Mouse (Mus musculus) stomach, embryonic 16.5 days (tissue): ENCODE measurements around the gene Sft2d1. TPM values are rescaled to one million over a fixed set of nuclear protein-coding genes. Genes with fewer than 3 reads are reported as not detected.

ENCODE experiments used
- ATAC-seq: fragments of 200-750 bp; cut with Nextera tagmentation; 2 replicates; pipeline ENCODE4 v1.8.0; 2017; ENCODE audit warnings: moderate number of reproducible peaks, moderate TSS enrichment; ENCODE audit not compliant: insufficient read depth, low FRiP score
- H3K27ac ChIP-seq: fragments of 300-500 bp; sonication (generic); 2 replicates; pipeline ENCODE4 v1.5.1; 2014; ENCODE audit warnings: low read length
- H3K27me3 ChIP-seq: fragments of 300-500 bp; sonication (generic); 2 replicates; pipeline ENCODE4 v1.6.1; 2014; ENCODE audit warnings: low read length, control low read depth, mixed read lengths; ENCODE audit not compliant: control insufficient read depth, insufficient read depth
- H3K36me3 ChIP-seq: fragments of 300-500 bp; sonication (generic); 2 replicates; pipeline ENCODE4 v1.6.1; 2014; ENCODE audit warnings: low read length; ENCODE audit not compliant: control insufficient read depth, insufficient read depth
- H3K4me1 ChIP-seq: fragments of 300-500 bp; sonication (generic); 2 replicates; pipeline ENCODE4 v1.6.1; 2014; ENCODE audit warnings: low read length, control low read depth, mixed read lengths; ENCODE audit not compliant: control insufficient read depth, insufficient read depth
- H3K4me2 ChIP-seq: fragments of 300-500 bp; sonication (generic); 2 replicates; pipeline ENCODE4 v1.6.1; 2014; ENCODE audit warnings: low read depth, low read length, mixed read lengths
- H3K4me3 ChIP-seq: fragments of 300-500 bp; sonication (generic); replicated peaks from 2 replicates; pipeline ENCODE4 v1.5.1; 2014; ENCODE audit warnings: mild to moderate bottlenecking, low read length
- H3K9ac ChIP-seq: fragments of 300-500 bp; sonication (generic); 2 replicates; pipeline ENCODE4 v1.6.1; 2014; ENCODE audit warnings: low read length
- H3K9me3 ChIP-seq: fragments of 300-500 bp; sonication (generic); replicated peaks from 2 replicates; pipeline ENCODE4 v1.6.1; 2016; ENCODE audit warnings: low read length, control low read depth; ENCODE audit not compliant: control insufficient read depth
- WGBS: fragments of 180-500 bp; shearing (Covaris S2); extraction: QIAGEN DNeasy Blood & Tissue Kit; methylation state at CpG from one replicate; pipeline ENCODE4 v1.1.7; 2014; 5-methylcytosine and 5-hydroxymethylcytosine counted together
- polyA plus RNA-seq: library from polyadenylated mRNA; unstranded; fragments of >200 nt; fragmentation: Nextera tagmentation; extraction: Ambion mirVana; gene quantifications from 2 replicates; pipeline ENCODE4 v1.2.1, GENCODE M21; 2015

Gene Sft2d1
- polyA plus RNA-seq, 1 experiment from 2014 or later: 74.8 TPM

DNA sequence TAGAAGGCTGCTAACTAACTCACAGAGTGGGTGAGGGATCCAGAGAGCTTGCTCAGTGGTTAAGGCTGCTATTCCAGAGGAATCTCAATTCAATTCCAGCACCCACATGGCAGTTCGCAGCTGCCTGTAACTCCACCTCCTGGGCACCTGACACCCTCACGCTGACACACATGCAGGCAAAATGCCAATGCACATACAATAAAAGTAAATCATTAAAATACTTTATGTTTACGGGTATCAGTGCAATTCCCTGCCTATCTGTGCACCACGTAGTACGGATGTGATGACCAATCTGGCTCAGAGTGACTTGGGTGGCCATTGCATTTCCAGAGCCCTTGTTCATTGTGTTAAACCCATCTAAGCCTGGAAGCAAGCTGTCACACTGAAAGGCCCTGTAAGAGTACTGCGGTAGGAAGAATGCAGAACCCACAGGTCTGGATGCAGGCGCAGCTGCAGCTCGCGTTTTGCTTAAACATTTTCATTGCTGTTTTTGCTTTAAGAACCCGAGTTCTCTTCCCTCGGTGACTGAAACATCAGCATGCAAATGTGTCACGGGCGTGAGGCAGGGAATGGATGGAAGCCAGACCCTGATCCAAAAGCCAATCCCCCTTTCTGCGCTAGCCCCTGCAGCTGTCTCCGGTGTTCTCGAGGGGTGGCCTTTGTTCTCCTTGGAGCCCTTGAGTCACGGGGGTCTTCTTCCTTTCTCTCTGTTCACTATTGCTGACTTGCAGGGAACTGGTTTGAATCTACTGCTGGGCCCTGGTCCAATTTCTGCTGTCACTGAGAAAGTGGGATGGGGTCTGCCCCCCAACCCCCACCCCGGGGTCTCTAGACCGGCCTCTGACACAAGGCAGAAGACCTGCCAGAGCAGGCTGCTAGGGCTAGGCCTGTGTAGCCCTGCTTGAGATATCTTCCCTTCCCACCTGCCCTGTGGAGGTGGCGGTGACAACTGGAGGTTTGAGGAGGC, 56.9 kb downstream of the Sft2d1 start:
- peak; percentile 18; the same call in 1 of the 2 replicates for ATAC-seq
- Histone ChIP-seq H3K4me3 (no peak overlapping the region), H3K36me3 (no peaks in the 10 kb centered on the region), H3K9ac (peak overlapping the region; percentile 53), H3K27me3 (no peaks in the 10 kb centered on the region), H3K4me2 (peak overlapping the region; percentile 29; the same call in 1 of the 2 replicates), H3K27ac (no peak overlapping the region), H3K4me1 (peaks cover 15% of the 10 kb centered on the region; the same call in 1 of the 2 replicates), H3K9me3 (no peaks in the 10 kb centered on the region)
- 24% methylated on average over 20 of the region's 20 CpGs for WGBS

DNA sequence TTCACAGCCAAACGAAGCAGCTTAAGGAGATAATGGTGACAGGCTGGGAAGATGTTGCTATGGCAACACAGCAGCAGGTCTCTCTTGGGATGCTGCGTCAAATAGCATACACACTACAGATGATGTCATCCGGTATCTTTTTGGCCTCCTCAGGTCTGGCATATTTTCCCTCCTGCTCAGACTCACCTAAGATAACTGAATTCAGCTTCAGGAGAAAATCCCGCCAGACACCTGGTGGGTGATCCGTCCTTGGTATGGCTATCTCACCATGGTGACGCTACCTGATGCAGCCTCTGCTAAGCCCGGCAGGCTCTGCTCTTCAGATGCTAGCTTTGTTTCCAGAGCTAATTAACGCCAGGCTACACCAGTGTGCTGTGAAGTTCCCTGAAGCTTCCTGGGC, 57.7 kb downstream of the Sft2d1 start:
- peaks cover 15% of the 10 kb centered on the region; the same call in 1 of the 2 replicates for H3K4me1 ChIP-seq
- H3K27me3 ChIP-seq: no peaks in the 10 kb centered on the region
- H3K4me3 ChIP-seq: no peak overlapping the region
- no peaks in the 10 kb centered on the region for H3K9me3 ChIP-seq
- H3K36me3 ChIP-seq: no peaks in the 10 kb centered on the region
- ATAC-seq: no peak
- WGBS: 33% methylated on average over 8 of the region's 8 CpGs
- no peak overlapping the region for H3K9ac ChIP-seq
- H3K4me2 ChIP-seq: no peak overlapping the region
- no peak overlapping the region for H3K27ac ChIP-seq

DNA sequence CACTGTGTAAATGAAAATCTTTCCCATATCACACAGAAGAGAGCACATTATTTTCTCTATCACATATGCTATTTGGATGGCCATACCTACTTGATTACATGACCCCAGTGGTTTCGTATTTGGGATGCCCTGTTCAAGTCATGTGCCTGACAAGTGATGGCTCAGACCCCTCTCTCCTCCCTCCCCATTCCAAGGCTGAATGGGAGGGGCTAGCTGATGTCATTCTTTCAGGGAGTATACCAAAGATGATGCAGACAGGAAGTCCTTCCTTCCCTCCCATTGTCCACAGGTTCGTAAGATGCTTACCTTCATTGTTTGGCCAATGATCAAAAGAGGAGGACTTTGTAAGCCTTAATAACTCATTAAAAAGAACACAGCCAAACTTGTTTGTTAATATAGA, 58.3 kb downstream of the Sft2d1 start:
- Histone ChIP-seq H3K36me3 (no peaks in the 10 kb centered on the region), H3K27ac (no peak overlapping the region), H3K9me3 (no peaks in the 10 kb centered on the region), H3K4me3 (no peak overlapping the region), H3K9ac (no peak overlapping the region), H3K4me2 (no peak overlapping the region), H3K4me1 (peaks cover 15% of the 10 kb centered on the region; the same call in 1 of the 2 replicates), H3K27me3 (no peaks in the 10 kb centered on the region)
- no peak for ATAC-seq
- WGBS: 58% methylated on average over 2 of the region's 2 CpGs

DNA sequence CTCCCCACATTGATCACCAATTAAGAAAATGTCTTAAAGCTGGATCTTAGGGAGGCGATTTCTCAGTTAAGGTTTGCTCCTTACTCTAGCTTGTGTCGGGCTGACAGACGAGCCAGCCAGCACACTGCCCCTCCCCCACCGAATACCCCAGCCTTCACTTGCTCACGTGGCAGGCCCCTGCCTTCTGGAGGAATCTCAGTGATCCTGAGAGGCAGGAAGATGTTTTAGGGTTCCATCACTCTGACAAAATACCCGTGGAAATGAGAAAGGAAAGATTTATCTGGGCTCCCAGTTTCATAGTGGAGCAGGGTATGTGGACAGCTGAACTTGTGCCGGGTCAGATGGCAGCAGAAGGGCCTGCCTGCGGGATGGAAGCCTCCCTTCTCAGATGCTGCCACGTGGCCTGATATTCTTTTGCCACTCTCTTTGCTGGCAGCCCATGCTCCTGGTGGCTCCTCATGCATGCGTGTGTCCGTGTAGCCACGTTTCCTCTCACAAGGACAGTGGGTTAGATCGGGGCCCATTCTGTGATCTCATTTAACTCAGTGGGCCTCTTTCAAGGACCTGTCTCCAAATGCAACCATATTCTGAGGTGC, 59.8 kb downstream of the Sft2d1 start:
- Histone ChIP-seq H3K4me1 (peaks cover 15% of the 10 kb centered on the region; the same call in 1 of the 2 replicates), H3K27ac (no peak overlapping the region), H3K9me3 (no peaks in the 10 kb centered on the region), H3K27me3 (no peaks in the 10 kb centered on the region), H3K36me3 (no peaks in the 10 kb centered on the region), H3K4me3 (no peak overlapping the region), H3K9ac (no peak overlapping the region), H3K4me2 (no peak overlapping the region)
- WGBS: 42% methylated on average over 13 of the region's 13 CpGs
- ATAC-seq: no peak

DNA sequence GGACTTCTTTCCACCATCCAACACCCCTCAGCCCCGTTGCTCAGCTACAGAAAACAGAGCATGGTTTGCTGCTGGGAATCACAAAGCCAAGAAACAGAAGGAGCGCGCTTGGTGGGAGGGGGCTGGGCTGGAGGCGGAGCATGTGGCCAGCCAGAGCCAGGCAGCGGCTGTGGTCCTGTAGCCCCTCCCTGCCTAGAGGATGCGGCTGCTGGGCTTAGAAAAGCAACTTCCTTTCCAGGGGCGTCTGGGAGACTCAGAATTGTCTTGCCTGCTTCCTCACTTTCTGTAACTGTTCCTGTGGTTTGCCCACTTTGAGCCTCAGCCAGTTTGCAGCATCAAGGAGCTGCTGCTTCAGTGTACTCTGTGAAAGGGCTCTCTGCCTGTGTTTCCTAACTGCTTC, 60.9 kb downstream of the Sft2d1 start:
- peak overlapping the region; percentile 22 for H3K4me3 ChIP-seq
- H3K27ac ChIP-seq: peak overlapping the region; percentile 60
- no peaks in the 10 kb centered on the region for H3K27me3 ChIP-seq
- peak; percentile 75; the same call in 1 of the 2 replicates for ATAC-seq
- no peaks in the 10 kb centered on the region for H3K9me3 ChIP-seq
- peak overlapping the region; percentile 47 for H3K4me2 ChIP-seq
- H3K9ac ChIP-seq: peak overlapping the region; percentile 19; the same call in 1 of the 2 replicates
- peaks cover 15% of the 10 kb centered on the region; the same call in 1 of the 2 replicates for H3K4me1 ChIP-seq
- H3K36me3 ChIP-seq: no peaks in the 10 kb centered on the region
- WGBS: 0% methylated on average over 7 of the region's 7 CpGs

DNA sequence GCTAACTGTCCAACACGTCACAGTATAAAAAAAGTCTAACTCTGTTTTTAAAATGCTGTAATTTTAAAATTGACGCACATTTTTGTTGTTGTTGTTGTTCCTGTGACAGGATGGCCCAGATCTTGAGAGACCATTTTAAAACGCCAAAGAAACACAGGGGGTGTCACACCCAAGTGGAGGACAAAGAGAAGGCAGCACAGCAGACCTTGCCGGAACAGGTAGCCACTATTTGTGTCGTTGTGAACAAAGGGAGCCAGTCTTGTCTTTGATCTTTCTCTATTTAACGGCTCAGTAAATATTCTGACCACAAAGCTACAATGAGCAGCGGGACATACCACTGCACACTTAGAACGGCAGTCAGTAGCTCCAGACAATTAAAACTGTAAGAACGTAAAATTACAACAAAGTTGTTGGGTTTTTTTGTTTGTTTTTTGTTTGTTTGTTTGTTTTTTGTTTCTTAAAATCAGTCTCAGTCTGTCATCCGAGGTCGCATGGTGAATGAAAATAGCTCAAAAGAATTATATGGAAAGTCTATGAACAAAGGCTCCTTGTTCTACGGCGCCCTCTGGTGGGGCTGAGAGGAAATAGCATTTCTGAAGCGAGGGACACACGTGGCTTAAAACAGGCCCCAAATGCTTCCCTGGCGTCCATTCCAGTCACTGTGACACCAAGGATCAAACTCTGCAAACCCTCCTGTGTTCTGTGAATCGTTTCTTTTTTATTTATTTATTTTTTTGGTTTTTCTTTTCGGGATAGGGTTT, 61.6 kb downstream of the Sft2d1 start:
- peak; percentile 44; the same call in 1 of the 2 replicates for ATAC-seq
- H3K4me3 ChIP-seq: peak overlapping the region; percentile 22
- H3K27ac ChIP-seq: peak overlapping the region; percentile 60
- peak overlapping the region; percentile 19; the same call in 1 of the 2 replicates for H3K9ac ChIP-seq
- H3K4me1 ChIP-seq: peaks cover 14% of the 10 kb centered on the region; the same call in 1 of the 2 replicates
- peak overlapping the region; percentile 47 for H3K4me2 ChIP-seq
- no peaks in the 10 kb centered on the region for H3K27me3 ChIP-seq
- H3K9me3 ChIP-seq: no peaks in the 10 kb centered on the region
- 2% methylated on average over 18 of the region's 18 CpGs for WGBS
- no peaks in the 10 kb centered on the region for H3K36me3 ChIP-seq

Other genes with a start within 250 kb of the Sft2d1 start
- gene Gm49673, start 163.3 kb upstream of the Sft2d1 start, polyA plus RNA-seq: 0.09 TPM in 1 of 2 replicates, not detected in the other
- gene Rnaset2a, start 163.0 kb upstream of the Sft2d1 start, polyA plus RNA-seq: 29.6 and 33.3 TPM in 2 replicates
- 32.8 and 33.7 TPM in 2 replicates for gene Fgfr1op, start 145.6 kb upstream of the Sft2d1 start, polyA plus RNA-seq
- gene Ccr6, start 75.1 kb upstream of the Sft2d1 start, polyA plus RNA-seq: 0.26 and 0.61 TPM in 2 replicates
- 195 and 206 TPM in 2 replicates for gene Mpc1, start 28.2 kb upstream of the Sft2d1 start, polyA plus RNA-seq
- gene Prr18, start 26.4 kb downstream of the Sft2d1 start, polyA plus RNA-seq: 0.15 and 0.31 TPM in 2 replicates
- gene T2, start 44.9 kb downstream of the Sft2d1 start, polyA plus RNA-seq: 0.13 and 0.21 TPM in 2 replicates
- gene T, start 123.3 kb downstream of the Sft2d1 start, polyA plus RNA-seq: 0.22 and 1.1 TPM in 2 replicates
- gene Pde10a, start 214.3 kb downstream of the Sft2d1 start, polyA plus RNA-seq: 1.1 and 1.2 TPM in 2 replicates